Mouse (Mus musculus): ENCODE results near the gene Kcnip1. TPM values are rescaled to one million over a fixed set of nuclear protein-coding genes. Genes with fewer than 3 reads are reported as not detected.

Gene Kcnip1
- polyA plus RNA-seq, 1 experiment from 2014 or later: 92.9 TPM

GRCm38 (mm10) chr11:33800436-33801088 lies 192.4 kb downstream of the Kcnip1 start:
- no peaks in the 10 kb centered on the region for H3K36me3 ChIP-seq (replicated peaks)
- ATAC-seq (replicated peaks): no peak
- 59% methylated on average over 10 of the region's 10 CpGs for WGBS

GRCm38 (mm10) chr11:33799933-33800332 lies 193.0 kb downstream of the Kcnip1 start:
- Histone ChIP-seq H3K27ac (no peak overlapping the region), H3K9me3 (no peaks in the 10 kb centered on the region), H3K4me3 (no peak overlapping the region), H3K36me3 (replicated peaks) (no peaks in the 10 kb centered on the region), H3K4me1 (peaks cover 13% of the 10 kb centered on the region), H3K27me3 (replicated peaks) (no peaks in the 10 kb centered on the region), H3K9ac (no peak overlapping the region), H3K4me2 (no peak overlapping the region)
- WGBS: 50% methylated on average over 1 of the region's 1 CpGs
- no peak for ATAC-seq (replicated peaks)

More at GRCm38 (mm10) chr11:33800436-33801088, 192.4 kb downstream of the Kcnip1 start:
- Histone ChIP-seq H3K4me2 (no peak overlapping the region), H3K9me3 (no peaks in the 10 kb centered on the region), H3K4me3 (no peak overlapping the region), H3K27ac (no peak overlapping the region), H3K27me3 (replicated peaks) (no peaks in the 10 kb centered on the region), H3K4me1 (peaks cover 13% of the 10 kb centered on the region), H3K9ac (no peak overlapping the region)

GRCm38 (mm10) chr11:33798094-33798648 lies 194.8 kb downstream of the Kcnip1 start:
- H3K9ac ChIP-seq: no peak overlapping the region
- no peak overlapping the region for H3K4me3 ChIP-seq
- no peaks in the 10 kb centered on the region for H3K9me3 ChIP-seq
- H3K36me3 ChIP-seq (replicated peaks): no peaks in the 10 kb centered on the region
- H3K27me3 ChIP-seq (replicated peaks): no peaks in the 10 kb centered on the region
- H3K4me2 ChIP-seq: no peak overlapping the region
- peak overlapping the region; percentile 60 for H3K27ac ChIP-seq
- peak; percentile 49; the same call in 1 of the 2 replicates for ATAC-seq (replicated peaks)
- 38% methylated on average over 12 of the region's 12 CpGs for WGBS
- peaks cover 13% of the 10 kb centered on the region for H3K4me1 ChIP-seq

- no peak for ATAC-seq (replicated peaks)
- no peaks in the 10 kb centered on the region for H3K9me3 ChIP-seq
- H3K4me2 ChIP-seq: no peak overlapping the region
- H3K36me3 ChIP-seq (replicated peaks): no peaks in the 10 kb centered on the region
- peaks cover 27% of the 10 kb centered on the region for H3K4me1 ChIP-seq
- H3K27me3 ChIP-seq (replicated peaks): no peaks in the 10 kb centered on the region
- no peak overlapping the region for H3K9ac ChIP-seq
- no peak overlapping the region for H3K27ac ChIP-seq
- H3K4me3 ChIP-seq: no peak overlapping the region
- WGBS: 50% methylated on average over 5 of the region's 5 CpGs
Observed at GRCm38 (mm10) chr11:33787362-33787761, 205.6 kb downstream of the Kcnip1 start.

- ATAC-seq (replicated peaks): 0 out of 2 replicates have a peak, but pooled peaks have one; percentile 20
- Histone ChIP-seq H3K4me1 (peaks cover 35% of the 10 kb centered on the region), H3K27me3 (replicated peaks) (no peaks in the 10 kb centered on the region), H3K27ac (no peak overlapping the region), H3K4me2 (no peak overlapping the region), H3K4me3 (no peak overlapping the region), H3K9ac (no peak overlapping the region), H3K9me3 (no peaks in the 10 kb centered on the region), H3K36me3 (replicated peaks) (no peaks in the 10 kb centered on the region)
- 15% methylated on average over 4 of the region's 4 CpGs for WGBS
Observed at GRCm38 (mm10) chr11:33786572-33786971, 206.4 kb downstream of the Kcnip1 start.

- no peak; the same call in 1 of the 2 replicates for ATAC-seq (replicated peaks)
- Histone ChIP-seq H3K4me2 (no peak overlapping the region; the same call in 1 of the 2 replicates), H3K4me1 (peaks cover 52% of the 10 kb centered on the region), H3K4me3 (no peak overlapping the region), H3K36me3 (replicated peaks) (no peaks in the 10 kb centered on the region), H3K9me3 (no peaks in the 10 kb centered on the region), H3K27me3 (replicated peaks) (no peaks in the 10 kb centered on the region), H3K27ac (peak overlapping the region; percentile 67), H3K9ac (no peak overlapping the region)
- 17% methylated on average over 10 of the region's 10 CpGs for WGBS
Observed at GRCm38 (mm10) chr11:33781561-33781971, 211.4 kb downstream of the Kcnip1 start.

GRCm38 (mm10) chr11:33780263-33780662 lies 212.7 kb downstream of the Kcnip1 start:
- Histone ChIP-seq H3K4me2 (no peak overlapping the region), H3K4me3 (no peak overlapping the region), H3K36me3 (replicated peaks) (no peaks in the 10 kb centered on the region), H3K9ac (no peak overlapping the region), H3K27me3 (replicated peaks) (no peaks in the 10 kb centered on the region), H3K4me1 (peaks cover 40% of the 10 kb centered on the region), H3K27ac (no peak overlapping the region), H3K9me3 (no peaks in the 10 kb centered on the region)
- WGBS: 71% methylated on average over 4 of the region's 4 CpGs
- no peak for ATAC-seq (replicated peaks)

GRCm38 (mm10) chr11:33772615-33773141 lies 220.3 kb downstream of the Kcnip1 start:
- no peaks in the 10 kb centered on the region for H3K9me3 ChIP-seq
- H3K4me2 ChIP-seq: no peak overlapping the region
- peaks cover 22% of the 10 kb centered on the region for H3K4me1 ChIP-seq
- H3K27me3 ChIP-seq (replicated peaks): no peaks in the 10 kb centered on the region
- no peaks in the 10 kb centered on the region for H3K36me3 ChIP-seq (replicated peaks)
- H3K9ac ChIP-seq: no peak overlapping the region
- H3K27ac ChIP-seq: peak overlapping the region; percentile 73
- 33% methylated on average over 5 of the region's 5 CpGs for WGBS
- H3K4me3 ChIP-seq: no peak overlapping the region
- ATAC-seq (replicated peaks): peak; percentile 71

GRCm38 (mm10) chr11:33772043-33772442 lies 220.9 kb downstream of the Kcnip1 start:
- Histone ChIP-seq H3K4me3 (no peak overlapping the region), H3K27ac (peak overlapping the region; percentile 73; the same call in 1 of the 2 replicates), H3K4me1 (peaks cover 22% of the 10 kb centered on the region), H3K9me3 (no peaks in the 10 kb centered on the region), H3K27me3 (replicated peaks) (no peaks in the 10 kb centered on the region), H3K9ac (no peak overlapping the region), H3K4me2 (no peak overlapping the region), H3K36me3 (replicated peaks) (no peaks in the 10 kb centered on the region)
- ATAC-seq (replicated peaks): no peak
- 47% methylated on average over 2 of the region's 2 CpGs for WGBS

GRCm38 (mm10) chr11:33766976-33767938 lies 225.7 kb downstream of the Kcnip1 start:
- WGBS: 76% methylated on average over 9 of the region's 9 CpGs
- ATAC-seq (replicated peaks): no peak
- H3K27me3 ChIP-seq (replicated peaks): no peaks in the 10 kb centered on the region
- no peak overlapping the region for H3K27ac ChIP-seq
- no peak overlapping the region for H3K4me3 ChIP-seq
- no peaks in the 10 kb centered on the region for H3K9me3 ChIP-seq
- no peaks in the 10 kb centered on the region for H3K36me3 ChIP-seq (replicated peaks)
- H3K9ac ChIP-seq: no peak overlapping the region
- H3K4me2 ChIP-seq: no peak overlapping the region
- H3K4me1 ChIP-seq: peaks cover 13% of the 10 kb centered on the region

- Histone ChIP-seq H3K27ac (peak overlapping the region; percentile 27; the same call in 1 of the 2 replicates), H3K9me3 (no peaks in the 10 kb centered on the region), H3K27me3 (replicated peaks) (no peaks in the 10 kb centered on the region), H3K4me1 (peaks cover 21% of the 10 kb centered on the region; the same call in 1 of the 2 replicates), H3K36me3 (replicated peaks) (no peaks in the 10 kb centered on the region), H3K9ac (no peak overlapping the region), H3K4me2 (no peak overlapping the region), H3K4me3 (no peak overlapping the region)
- WGBS: 55% methylated on average over 16 of the region's 16 CpGs
- 0 out of 2 replicates have a peak, but pooled peaks have one; percentile 15 for ATAC-seq (replicated peaks)
Observed at GRCm38 (mm10) chr11:33761201-33761755, 231.7 kb downstream of the Kcnip1 start.
